Mouse (Mus musculus) stomach, postnatal 0 days (tissue): ENCODE data around the gene Tmprss4. TPM values are rescaled to one million over a fixed set of nuclear protein-coding genes. Genes with fewer than 3 reads are reported as not detected.

ENCODE experiments used
- ATAC-seq: fragments of 200-750 bp; cut with Nextera tagmentation; 2 replicates; pipeline ENCODE4 v1.8.0; 2017; ENCODE audit not compliant: low FRiP score, low TSS enrichment
- DNase-seq: peaks from one replicate; pipeline ENCODE4 v3.0.0-alpha.2; 2016; ENCODE audit warnings: low spot score
- H3K27ac ChIP-seq: fragments of 300-500 bp; sonication (generic); replicated peaks from 2 replicates; pipeline ENCODE4 v1.5.1; 2014; ENCODE audit warnings: mild to moderate bottlenecking, control low read depth
- H3K27me3 ChIP-seq: fragments of 300-500 bp; sonication (generic); 2 replicates; pipeline ENCODE4 v1.6.1; 2014; ENCODE audit warnings: low read length; ENCODE audit not compliant: control insufficient read depth, insufficient read depth
- H3K36me3 ChIP-seq: fragments of 300-500 bp; sonication (generic); 2 replicates; pipeline ENCODE4 v1.6.1; 2014; ENCODE audit warnings: low read length, mixed read lengths; ENCODE audit not compliant: control insufficient read depth, insufficient read depth
- H3K4me1 ChIP-seq: fragments of 300-500 bp; sonication (generic); replicated peaks from 2 replicates; pipeline ENCODE4 v1.6.1; 2014; ENCODE audit warnings: antibody characterized with exemption; ENCODE audit not compliant: control insufficient read depth, insufficient read depth
- H3K4me2 ChIP-seq: fragments of 300-500 bp; sonication (generic); replicated peaks from 2 replicates; pipeline ENCODE4 v1.6.1; 2014; ENCODE audit warnings: low read depth, mild to moderate bottlenecking, control low read depth, moderate library complexity
- H3K4me3 ChIP-seq: fragments of 300-500 bp; sonication (generic); 2 replicates; pipeline ENCODE4 v1.5.1; 2014; ENCODE audit warnings: low read depth, low read length, control low read depth
- H3K9ac ChIP-seq: fragments of 300-500 bp; sonication (generic); 2 replicates; pipeline ENCODE4 v1.6.1; 2014; ENCODE audit warnings: mild to moderate bottlenecking, low read length, control low read depth, mixed read lengths
- H3K9me3 ChIP-seq: fragments of 300-500 bp; sonication (generic); 2 replicates; pipeline ENCODE4 v1.6.1; 2016; ENCODE audit warnings: low read length; ENCODE audit not compliant: control insufficient read depth
- CTCF ChIP-seq: IDR thresholded peaks from 2 replicates; pipeline ENCODE4 v1.5.1; 2016; ENCODE audit warnings: antibody characterized with exemption, low read depth, mild to moderate bottlenecking, moderate library complexity
- EP300 ChIP-seq: optimal IDR thresholded peaks from 2 replicates; pipeline ENCODE3; 2016; ENCODE audit warnings: antibody characterized with exemption
- WGBS: fragments of 180-500 bp; shearing (Covaris S2); extraction: QIAGEN DNeasy Blood & Tissue Kit; methylation state at CpG from one replicate; pipeline ENCODE4 v1.1.7; 2014; 5-methylcytosine and 5-hydroxymethylcytosine counted together
- polyA plus RNA-seq: library from polyadenylated mRNA; unstranded; fragments of >200 nt; fragmentation: Nextera tagmentation; extraction: Ambion mirVana; gene quantifications from 2 replicates; pipeline ENCODE4 v1.2.1, GENCODE M21; 2015

Tmprss4 gene
- polyA plus RNA-seq, 1 experiment from 2014 or later = 25.3 TPM

DNA sequence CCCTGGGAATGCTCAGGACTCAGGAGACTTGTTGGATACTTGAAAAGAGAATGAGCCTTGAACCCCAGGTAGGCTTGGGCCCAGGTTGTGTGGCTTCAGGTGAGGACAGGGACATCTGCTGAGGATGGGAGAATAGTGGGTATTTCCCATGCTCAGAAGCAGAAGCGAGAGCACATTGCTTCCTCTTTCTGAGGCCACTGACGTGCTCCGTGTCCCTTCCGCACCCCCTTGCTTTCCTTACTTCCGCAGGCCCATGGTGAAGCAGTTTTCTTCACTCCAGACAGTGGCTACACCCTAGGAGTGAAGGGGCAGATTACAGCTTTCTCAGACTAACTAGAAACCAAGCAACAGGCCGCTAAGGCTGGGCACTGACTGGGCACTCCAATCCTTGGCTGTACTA is 42.2 kb upstream of the Tmprss4 start:
- WGBS = 85% methylated on average over 6 of the region's 6 CpGs
- DNase-seq (no peak), ATAC-seq (no peak)
- no peaks in the 10 kb centered on the region for H3K27me3 ChIP-seq
- no peaks in the 10 kb centered on the region for H3K4me1 ChIP-seq
- H3K9ac ChIP-seq = no peak overlapping the region
- no peaks in the 10 kb centered on the region for H3K9me3 ChIP-seq
- no peaks in the 10 kb centered on the region for H3K36me3 ChIP-seq
- no peak overlapping the region for H3K4me2 ChIP-seq
- no peak overlapping the region for H3K4me3 ChIP-seq
- H3K27ac ChIP-seq = no peak overlapping the region
- TF ChIP-seq EP300 (no peak), CTCF (no peak)

DNA sequence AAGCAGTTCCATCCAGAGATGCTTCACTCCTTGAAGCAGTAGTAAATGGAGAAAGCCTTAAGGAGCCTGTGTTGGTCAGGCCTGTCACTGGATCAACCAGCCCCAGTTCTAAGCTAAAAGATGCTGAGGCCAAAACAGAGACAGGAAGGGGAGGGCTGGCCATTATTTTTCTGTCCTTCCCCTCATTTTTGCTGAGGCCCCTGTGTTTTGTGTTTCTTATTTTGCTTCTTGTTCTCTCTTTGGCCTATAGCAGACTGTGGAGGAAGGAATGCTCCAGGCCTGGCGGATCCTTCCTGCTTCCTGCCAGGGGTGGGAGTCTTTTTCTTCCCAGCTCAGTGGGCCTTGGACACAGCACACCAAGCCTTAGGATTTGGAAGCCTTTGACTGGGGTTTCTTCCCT is 41.5 kb upstream of the Tmprss4 start:
- TF ChIP-seq EP300 (no peak), CTCF (no peak)

DNA sequence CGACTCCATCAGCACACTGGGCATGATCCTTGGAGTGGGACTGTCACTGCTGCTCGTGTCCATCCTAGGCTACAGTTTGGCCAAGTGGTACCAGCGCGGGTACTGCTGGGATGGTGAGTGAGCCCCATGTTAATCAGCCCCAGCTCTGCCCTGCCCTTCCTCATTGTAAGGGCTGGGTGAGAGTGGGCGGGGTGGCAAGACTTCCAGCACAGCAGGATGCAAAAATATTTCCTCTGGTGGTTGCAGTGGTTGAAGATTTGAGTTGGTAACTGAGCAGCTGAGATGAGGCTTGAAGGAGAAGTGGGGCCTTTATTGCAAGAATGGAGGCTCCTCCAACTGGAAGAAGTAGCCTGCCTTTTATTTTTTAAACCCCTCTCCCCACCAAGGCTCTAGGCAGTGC is 37.5 kb upstream of the Tmprss4 start:
- Histone ChIP-seq H3K4me3 (no peak overlapping the region), H3K27ac (no peak overlapping the region), H3K36me3 (no peaks in the 10 kb centered on the region), H3K4me1 (no peaks in the 10 kb centered on the region), H3K4me2 (no peak overlapping the region), H3K9ac (no peak overlapping the region), H3K9me3 (no peaks in the 10 kb centered on the region), H3K27me3 (no peaks in the 10 kb centered on the region)
- TF ChIP-seq CTCF (no peak), EP300 (no peak)
- DNase-seq (no peak), ATAC-seq (no peak)
- 73% methylated on average over 5 of the region's 5 CpGs for WGBS

More for the DNA sequence above, 41.5 kb upstream of the Tmprss4 start:
- WGBS = 67% methylated on average over 1 of the region's 1 CpGs
- no peak overlapping the region for H3K9ac ChIP-seq
- H3K36me3 ChIP-seq = no peaks in the 10 kb centered on the region
- H3K4me2 ChIP-seq = no peak overlapping the region
- no peak for ATAC-seq
- no peaks in the 10 kb centered on the region for H3K9me3 ChIP-seq
- H3K4me1 ChIP-seq = no peaks in the 10 kb centered on the region
- no peaks in the 10 kb centered on the region for H3K27me3 ChIP-seq
- H3K27ac ChIP-seq = no peak overlapping the region
- no peak overlapping the region for H3K4me3 ChIP-seq
- no peak for DNase-seq

DNA sequence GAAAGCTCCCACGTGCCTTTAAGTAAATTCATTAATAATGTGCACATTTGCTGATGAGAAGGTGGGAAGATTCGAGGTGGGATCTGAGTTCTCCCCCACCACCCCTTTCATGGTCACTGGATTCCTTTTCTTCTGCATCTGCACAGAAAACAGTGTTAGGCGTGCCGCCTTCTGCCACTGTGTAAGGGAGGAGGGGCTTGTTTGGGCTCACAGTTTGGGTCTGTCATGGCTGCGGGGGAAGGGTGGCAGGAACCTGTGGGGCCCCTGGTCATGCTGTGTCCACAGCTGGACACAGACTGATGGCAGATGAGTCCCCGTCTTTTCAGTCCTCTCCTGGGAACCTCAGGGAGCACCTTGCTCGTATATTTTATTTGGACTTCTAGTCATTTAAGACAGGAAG is 32.9 kb upstream of the Tmprss4 start:
- H3K27ac ChIP-seq = no peak overlapping the region

DNA sequence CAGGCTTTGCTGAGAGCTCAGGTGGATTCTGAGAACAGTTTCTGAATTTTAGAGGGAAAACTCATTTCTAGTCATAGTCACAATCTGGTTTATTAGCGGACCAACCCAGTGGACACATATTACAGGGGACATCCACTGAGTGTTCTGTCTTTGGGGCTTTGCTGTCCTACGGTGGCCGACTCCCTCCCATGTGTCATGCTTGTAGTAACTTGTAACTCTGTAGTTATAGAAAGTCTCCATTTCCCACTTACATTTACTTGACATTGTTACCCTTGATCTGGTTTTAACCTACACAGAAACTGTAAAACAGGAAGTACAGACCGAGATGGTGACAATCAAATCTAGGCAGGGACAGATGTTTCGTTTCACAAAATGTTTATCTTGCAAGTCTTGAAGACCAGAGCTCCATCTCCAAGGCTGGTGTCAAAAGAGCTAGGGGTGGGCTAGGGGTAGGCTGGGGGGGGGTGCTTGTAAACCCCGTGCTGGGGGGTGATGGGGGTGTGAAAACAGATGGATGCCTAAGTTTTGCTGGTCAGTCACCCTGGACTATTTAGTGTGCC is 31.9 kb upstream of the Tmprss4 start:
- H3K9ac ChIP-seq = no peak overlapping the region
- ATAC-seq (no peak), DNase-seq (no peak)
- no peak overlapping the region for H3K4me2 ChIP-seq
- TF ChIP-seq EP300 = no peak
- TF ChIP-seq CTCF = no peak
- H3K36me3 ChIP-seq = no peaks in the 10 kb centered on the region
- H3K4me3 ChIP-seq = no peak overlapping the region
- H3K27ac ChIP-seq = no peak overlapping the region
- H3K27me3 ChIP-seq = no peaks in the 10 kb centered on the region
- H3K4me1 ChIP-seq = no peaks in the 10 kb centered on the region
- no peaks in the 10 kb centered on the region for H3K9me3 ChIP-seq
- WGBS = 45% methylated on average over 6 of the region's 6 CpGs

More for the DNA sequence above, 32.9 kb upstream of the Tmprss4 start:
- H3K4me2 ChIP-seq = no peak overlapping the region
- H3K9ac ChIP-seq = no peak overlapping the region
- no peak overlapping the region for H3K4me3 ChIP-seq
- DNase-seq (no peak), ATAC-seq (no peak)
- no peaks in the 10 kb centered on the region for H3K36me3 ChIP-seq
- TF ChIP-seq CTCF (no peak), EP300 (no peak)
- H3K4me1 ChIP-seq = no peaks in the 10 kb centered on the region
- 49% methylated on average over 7 of the region's 7 CpGs for WGBS
- no peaks in the 10 kb centered on the region for H3K9me3 ChIP-seq
- H3K27me3 ChIP-seq = no peaks in the 10 kb centered on the region

DNA sequence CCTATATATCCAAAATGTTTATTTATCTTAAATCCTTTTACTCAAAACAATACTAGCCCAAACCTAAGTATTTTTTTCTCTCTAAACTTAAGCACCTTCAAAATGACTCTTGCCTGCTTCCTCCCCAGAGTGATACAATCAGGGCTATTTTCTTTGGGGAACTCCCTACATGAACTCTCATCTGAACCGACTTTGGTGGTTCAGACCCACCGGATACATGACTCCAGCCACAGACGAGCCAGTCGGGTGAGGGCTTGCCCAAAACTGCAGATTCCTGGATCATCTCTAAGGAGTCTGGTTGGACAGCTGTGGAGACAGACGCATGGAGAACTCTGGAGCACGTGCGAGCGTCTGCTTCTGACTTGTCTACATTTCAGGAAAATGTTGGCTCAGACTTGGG is 25.5 kb upstream of the Tmprss4 start:
- H3K4me1 ChIP-seq = no peaks in the 10 kb centered on the region
- ATAC-seq = no peak
- H3K9ac ChIP-seq = no peak overlapping the region
- H3K9me3 ChIP-seq = no peaks in the 10 kb centered on the region
- WGBS = 60% methylated on average over 8 of the region's 8 CpGs
- no peaks in the 10 kb centered on the region for H3K27me3 ChIP-seq
- TF ChIP-seq EP300 (no peak), CTCF (no peak)
- DNase-seq = no peak
- no peak overlapping the region for H3K4me2 ChIP-seq
- no peak overlapping the region for H3K4me3 ChIP-seq
- no peaks in the 10 kb centered on the region for H3K36me3 ChIP-seq
- H3K27ac ChIP-seq = no peak overlapping the region
